Mouse (Mus musculus): ENCODE results near the gene Rgs19.

- TF ChIP-seq POLR2A (IDR thresholded peaks at IDR 0.05; ENCODE audit: control insufficient read depth, extremely low read depth, insufficient read depth, low read length, poor library complexity) (no peak), CTCF (IDR thresholded peaks at IDR 0.05; ENCODE audit: borderline replicate concordance, control insufficient read depth, extremely low read depth, insufficient read depth, low read length, poor library complexity) (no peak)
Observed at GRCm38 (mm10) chr2:181662620-181663297, 31.0 kb downstream of the Rgs19 start.

Data from thymus, adult 2 months (tissue).